Mouse (Mus musculus) CH12.LX (cell line): ENCODE measurements around the gene Akr7a5. TPM values are rescaled to one million over a fixed set of nuclear protein-coding genes. Genes with fewer than 3 reads are reported as not detected.

Experiments used
- DNase-seq: peaks from one replicate; pipeline ENCODE4 v3.0.0-alpha.2; 2013; ENCODE audit errors: extremely low read depth
- H3K27ac ChIP-seq: 2 replicates; pipeline ENCODE4 v1.5.1; 2012; ENCODE audit warnings: low read depth, mild to moderate bottlenecking, control low read depth, moderate library complexity; ENCODE audit not compliant: insufficient read depth
- H3K27me3 ChIP-seq: replicated peaks from 2 replicates; pipeline ENCODE3; 2012; ENCODE audit warnings: inconsistent platforms
- H3K36me3 ChIP-seq, 2 experiments: replicated peaks in 1 of 2; 2 replicates each; pipeline versions ENCODE3 to v1.6.1; 2012; ENCODE audit warnings: inconsistent platforms in 1 of 2, low read length in 1 of 2, mild to moderate bottlenecking in 1 of 2, mixed read lengths in 1 of 2, moderate library complexity in 1 of 2; ENCODE audit not compliant: control insufficient read depth in 1 of 2, insufficient read depth in 1 of 2
- H3K4me1 ChIP-seq, 2 experiments: 2 replicates each; pipeline ENCODE4 v1.6.1; 2012; ENCODE audit warnings: inconsistent platforms in 1 of 2, moderate library complexity in 1 of 2; ENCODE audit not compliant: insufficient read depth in 2 of 2, control insufficient read depth in 1 of 2
- H3K4me2 ChIP-seq: 2 replicates; pipeline ENCODE4 v1.6.1; 2012; ENCODE audit warnings: low read depth, mild to moderate bottlenecking, control low read depth; ENCODE audit not compliant: poor library complexity, insufficient read depth, severe bottlenecking
- H3K4me3 ChIP-seq, 3 experiments: fragments of 150-350 bp in 1 of 3; sonication (generic) in 1 of 3; replicated peaks in 1 of 3; 2 replicates each; pipeline versions ENCODE3 to v1.5.1; 2011 to 2012; ENCODE audit warnings: low read depth in 2 of 3, low read length in 2 of 3, mild to moderate bottlenecking in 2 of 3, moderate library complexity in 2 of 3, control low read depth in 1 of 3, improper control_type of control experiment in 1 of 3, inconsistent platforms in 1 of 3, mixed read lengths in 1 of 3; ENCODE audit not compliant: poor library complexity in 1 of 3
- H3K79me2 ChIP-seq: replicated peaks from 2 replicates; pipeline ENCODE4 v1.6.1; 2012; ENCODE audit warnings: mild to moderate bottlenecking, moderate library complexity; ENCODE audit not compliant: control insufficient read depth, poor library complexity, insufficient read depth, severe bottlenecking; ENCODE audit errors: extremely low read depth
- H3K9ac ChIP-seq: 2 replicates; pipeline ENCODE4 v1.6.1; 2012; ENCODE audit warnings: low read depth, mild to moderate bottlenecking, control low read depth, moderate library complexity; ENCODE audit not compliant: insufficient read depth
- H3K9me3 ChIP-seq: replicated peaks from 2 replicates; pipeline ENCODE3; 2012; ENCODE audit warnings: low read length, inconsistent platforms, mixed read lengths
- BHLHE40 ChIP-seq: IDR thresholded peaks from 2 replicates; pipeline ENCODE4 v1.6.1; 2011; ENCODE audit warnings: mild to moderate bottlenecking, low read depth, low read length, improper control_type of control experiment
- CHD2 ChIP-seq: IDR thresholded peaks from 2 replicates; pipeline ENCODE4 v1.6.1; 2011; ENCODE audit warnings: low read length, improper control_type of control experiment
- CTCF ChIP-seq, 2 experiments: IDR thresholded peaks in 1 of 2; conservative IDR thresholded peaks in 1 of 2; 2 replicates each; pipeline ENCODE4 v1.5.1; 2011 to 2012; ENCODE audit warnings: low read depth in 2 of 2, low read length in 2 of 2, improper control_type of control experiment in 1 of 2, inconsistent platforms in 1 of 2, mild to moderate bottlenecking in 1 of 2, moderate library complexity in 1 of 2
- E2F4 ChIP-seq: IDR thresholded peaks from 2 replicates; pipeline ENCODE4 v1.6.1; 2011; ENCODE audit warnings: low read depth, low read length, improper control_type of control experiment; ENCODE audit not compliant: insufficient replicate concordance
- ELF1 ChIP-seq: IDR thresholded peaks from 2 replicates; pipeline ENCODE4 v1.6.1; 2014; ENCODE audit warnings: low read depth, mild to moderate bottlenecking, inconsistent platforms, low read length, improper control_type of control experiment
- EP300 ChIP-seq: IDR thresholded peaks from 2 replicates; pipeline ENCODE4 v1.6.1; 2011; ENCODE audit warnings: low read length, improper control_type of control experiment
- ETS1 ChIP-seq: conservative IDR thresholded peaks from 2 replicates; pipeline ENCODE4 v1.6.1; 2012; ENCODE audit warnings: low read depth, mild to moderate bottlenecking, inconsistent platforms, low read length, improper control_type of control experiment, moderate library complexity
- HCFC1 ChIP-seq: IDR thresholded peaks from 2 replicates; pipeline ENCODE4 v1.6.1; 2012; ENCODE audit warnings: low read depth, mild to moderate bottlenecking, inconsistent platforms, low read length, improper control_type of control experiment
- JUN ChIP-seq: IDR thresholded peaks from 2 replicates; pipeline ENCODE4 v1.6.1; 2011; ENCODE audit warnings: low read depth, mild to moderate bottlenecking, low read length, improper control_type of control experiment, moderate library complexity; ENCODE audit not compliant: insufficient read depth
- KAT2A ChIP-seq: IDR thresholded peaks from 2 replicates; pipeline ENCODE4 v1.6.1; 2012; ENCODE audit warnings: low read length, improper control_type of control experiment, inconsistent platforms; ENCODE audit not compliant: insufficient replicate concordance
- MAX ChIP-seq: IDR thresholded peaks from 2 replicates; pipeline ENCODE4 v1.6.1; 2011; ENCODE audit warnings: low read length, improper control_type of control experiment
- MEF2A ChIP-seq: IDR thresholded peaks from 2 replicates; pipeline ENCODE4 v1.6.1; 2014; ENCODE audit warnings: low read depth, mild to moderate bottlenecking, inconsistent platforms, low read length, improper control_type of control experiment, borderline replicate concordance
- MXI1 ChIP-seq: IDR thresholded peaks from 2 replicates; pipeline ENCODE4 v1.6.1; 2011; ENCODE audit warnings: mild to moderate bottlenecking, low read depth, low read length, improper control_type of control experiment
- MYC ChIP-seq: IDR thresholded peaks from 2 replicates; pipeline ENCODE4 v1.6.1; 2011; ENCODE audit warnings: low read depth, mild to moderate bottlenecking, improper control_type of control experiment, low read length
- NELFE ChIP-seq: IDR thresholded peaks from 2 replicates; pipeline ENCODE4 v1.6.1; 2011; ENCODE audit warnings: low read depth, low read length, improper control_type of control experiment
- POLR2AphosphoS2 ChIP-seq: IDR thresholded peaks from 2 replicates; pipeline ENCODE4 v1.6.1; 2011; ENCODE audit warnings: low read depth, low read length, improper control_type of control experiment
- RAD21 ChIP-seq: IDR thresholded peaks from 2 replicates; pipeline ENCODE4 v1.6.1; 2011; ENCODE audit warnings: low read depth, mild to moderate bottlenecking, low read length, improper control_type of control experiment, moderate library complexity
- SIN3A ChIP-seq: IDR thresholded peaks from 2 replicates; pipeline ENCODE4 v1.6.1; 2012; ENCODE audit warnings: low read length, improper control_type of control experiment, inconsistent platforms
- SMC3 ChIP-seq: IDR thresholded peaks from 2 replicates; pipeline ENCODE4 v1.6.1; 2011; ENCODE audit warnings: low read depth, low read length, improper control_type of control experiment
- TBP ChIP-seq: conservative IDR thresholded peaks from 2 replicates; pipeline ENCODE4 v1.6.1; 2011; ENCODE audit warnings: low read depth, low read length, improper control_type of control experiment
- TCF12 ChIP-seq: IDR thresholded peaks from 2 replicates; pipeline ENCODE4 v1.6.1; 2014; ENCODE audit warnings: low read depth, mild to moderate bottlenecking, inconsistent platforms, low read length, improper control_type of control experiment
- UBTF ChIP-seq: IDR thresholded peaks from 2 replicates; pipeline ENCODE4 v1.6.1; 2012; ENCODE audit warnings: low read depth, mild to moderate bottlenecking, inconsistent platforms, low read length, improper control_type of control experiment, moderate library complexity
- ZC3H11A ChIP-seq: IDR thresholded peaks from 2 replicates; pipeline ENCODE4 v1.6.1; 2012; ENCODE audit warnings: low read depth, mild to moderate bottlenecking, inconsistent platforms, low read length, improper control_type of control experiment
- ZKSCAN1 ChIP-seq: IDR thresholded peaks from 2 replicates; pipeline ENCODE4 v1.6.1; 2012; ENCODE audit warnings: low read depth, inconsistent platforms, low read length, improper control_type of control experiment, borderline replicate concordance
- ZMIZ1 ChIP-seq: IDR thresholded peaks from 2 replicates; pipeline ENCODE4 v1.6.1; 2012; ENCODE audit warnings: low read depth, mild to moderate bottlenecking, inconsistent platforms, low read length, improper control_type of control experiment
- ZNF384 ChIP-seq: IDR thresholded peaks from 2 replicates; pipeline ENCODE4 v1.6.1; 2012; ENCODE audit warnings: low read depth, low read length, improper control_type of control experiment, inconsistent platforms
- dilution Hi-C: fragments of 300-500 bp; cut with MboI; formaldehyde crosslinking; loops from 2 replicates; pipeline ENCODE4 v1.14.3; 2020; ENCODE audit warnings: low sequenced_read_pairs; ENCODE audit not compliant: extremely low pct_unique_long_range_greater_than_20kb, extremely low pct_ligation_motif_present
- in situ Hi-C: fragments of 300-500 bp; cut with MboI; formaldehyde crosslinking; loops from 3 replicates; pipeline ENCODE4 v1.14.3; 2019; ENCODE audit warnings: low sequenced_read_pairs, low pct_ligation_motif_present, low pct_unique_long_range_greater_than_20kb, mixed read lengths
- polyA plus RNA-seq: library from polyadenylated mRNA; unstranded; fragments of >175 nt; gene quantifications from 2 replicates; pipeline ENCODE4 v1.2.1, GENCODE M21; 2012; ENCODE audit warnings: low read depth; ENCODE audit not compliant: insufficient read length
- total RNA-seq, 2 experiments: library from RNA; depleted of rRNA; stranded (reverse); fragments of 300-350 nt in 1 of 2; fragments of >200 nt in 1 of 2; gene quantifications; 2 replicates each; pipeline ENCODE4 v1.2.3; 2012 to 2014

Akr7a5 gene
- total and polyA plus RNA-seq, 3 experiments, result 24.2 to 37.7 (median 27.0) TPM

GRCm38 (mm10) chr4:139274573-139274972 is 36.0 kb upstream of the Akr7a5 start:
- H3K36me3 ChIP-seq, result peaks cover 37 to 95% of the 10 kb centered on the region in 2 experiments
- dilution Hi-C loops, result no loop called here
- no peak overlapping the region for H3K9ac ChIP-seq
- no peak for TF ChIP-seq BHLHE40
- TF ChIP-seq CHD2, result no peak
- no peak for TF ChIP-seq MXI1
- no peak for TF ChIP-seq MEF2A
- TF ChIP-seq ZMIZ1, result no peak
- no peak for TF ChIP-seq NELFE
- TF ChIP-seq ZC3H11A, result no peak
- no peak for TF ChIP-seq TBP
- TF ChIP-seq ZKSCAN1, result no peak
- TF ChIP-seq KAT2A, result no peak
- no peak for TF ChIP-seq HCFC1
- TF ChIP-seq JUN, result no peak
- no peak for TF ChIP-seq POLR2AphosphoS2
- no peak for TF ChIP-seq ZNF384
- TF ChIP-seq CTCF (conservative IDR thresholded peaks at IDR 0.05 in 1 of 2, IDR thresholded peaks at IDR 0.05 in 1 of 2; ENCODE audit: low read depth in 2 of 2, low read length in 2 of 2), result no peak
- TF ChIP-seq ELF1, result no peak
- TF ChIP-seq SIN3A, result no peak
- no peak for TF ChIP-seq SMC3
- TF ChIP-seq EP300, result no peak
- no peak for TF ChIP-seq E2F4
- no peak overlapping the region for H3K27ac ChIP-seq
- peaks cover 0 to 3% of the 10 kb centered on the region in 2 experiments; a peak in 1 of 4 replicates for H3K4me1 ChIP-seq
- H3K27me3 ChIP-seq, result no peaks in the 10 kb centered on the region
- in situ Hi-C loops, result no loop called here
- no peak for DNase-seq
- H3K4me2 ChIP-seq, result no peak overlapping the region
- H3K4me3 ChIP-seq, result no peak overlapping the region
- H3K79me2 ChIP-seq, result no peaks in the 10 kb centered on the region
- no peaks in the 10 kb centered on the region for H3K9me3 ChIP-seq

GRCm38 (mm10) chr4:139276411-139276810 is 34.1 kb upstream of the Akr7a5 start:
- no peak for DNase-seq
- Histone ChIP-seq H3K4me3 (no peak overlapping the region), H3K4me2 (no peak overlapping the region), H3K27me3 (no peaks in the 10 kb centered on the region), H3K36me3 (peaks cover 47 to 96% of the 10 kb centered on the region in 2 experiments), H3K4me1 (no peaks in the 10 kb centered on the region), H3K9me3 (no peaks in the 10 kb centered on the region), H3K9ac (no peak overlapping the region), H3K27ac (no peak overlapping the region), H3K79me2 (no peaks in the 10 kb centered on the region)
- dilution Hi-C loops (no loop called here), in situ Hi-C loops (no loop called here)
- no peak for TF ChIP-seq BHLHE40
- no peak for TF ChIP-seq UBTF
- TF ChIP-seq MXI1, result no peak
- TF ChIP-seq EP300, result no peak
- TF ChIP-seq RAD21, result no peak
- TF ChIP-seq MYC, result no peak
- TF ChIP-seq ZKSCAN1, result no peak
- no peak for TF ChIP-seq CHD2
- TF ChIP-seq E2F4, result no peak
- TF ChIP-seq MEF2A, result no peak
- no peak for TF ChIP-seq SIN3A
- TF ChIP-seq KAT2A, result no peak
- TF ChIP-seq MAX, result no peak
- no peak for TF ChIP-seq SMC3
- no peak for TF ChIP-seq JUN
- no peak for TF ChIP-seq ETS1
- TF ChIP-seq TCF12, result no peak
